Mouse (Mus musculus): Measurements from ENCODE around the gene Ubl4b. TPM values are rescaled to one million over a fixed set of nuclear protein-coding genes. Genes with fewer than 3 reads are reported as not detected.
A peak's percentile ranks its signal among the peaks of the same experiment; 100 is the strongest.

Ubl4b gene
- polyA plus RNA-seq, 1 experiment: not detected

DNA sequence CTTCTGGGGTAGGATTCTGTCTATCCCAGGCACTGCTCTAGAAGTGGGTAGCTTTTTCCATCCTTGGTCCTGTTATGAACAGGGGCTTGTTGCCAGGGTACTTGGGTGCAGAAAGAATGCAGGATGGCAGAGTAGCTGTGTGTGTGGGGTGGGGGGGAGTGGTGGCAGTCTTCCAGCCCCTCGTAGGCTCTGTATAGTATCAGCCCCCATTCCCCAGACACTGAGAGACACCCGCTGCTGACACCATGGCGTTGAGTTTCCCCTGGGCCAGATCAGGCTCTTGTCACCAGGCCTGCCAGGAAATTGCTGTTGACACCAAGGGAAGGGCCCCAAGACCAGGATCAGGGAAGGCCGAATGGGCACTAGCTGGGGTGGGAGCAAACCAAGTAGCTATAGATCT lies 13.8 kb upstream of the Ubl4b start:
- 61% methylated on average over 4 of the region's 4 CpGs for WGBS
- TF ChIP-seq POLR2A (IDR thresholded peaks at IDR 0.05; ENCODE audit: low read depth, low read length) (no peak), CTCF (IDR thresholded peaks at IDR 0.05; ENCODE audit: extremely low read depth, insufficient read length, insufficient replicate concordance, low read depth, low read length) (no peak)
- Histone ChIP-seq H3K27ac (ENCODE audit: insufficient read depth, low read depth, low read length) (no peak overlapping the region), H3K27me3 (ENCODE audit: control insufficient read depth, insufficient read depth, low read length) (no peaks in the 10 kb centered on the region; the same call in 1 of the 2 replicates), H3K36me3 (ENCODE audit: control insufficient read depth, insufficient read depth, low read length) (no peaks in the 10 kb centered on the region), H3K4me1 (ENCODE audit: control insufficient read depth, insufficient read depth, insufficient read length, low read length) (peaks cover 5% of the 10 kb centered on the region; the same call in 1 of the 2 replicates), H3K4me3 (ENCODE audit: low read depth, low read length) (no peak overlapping the region)

DNA sequence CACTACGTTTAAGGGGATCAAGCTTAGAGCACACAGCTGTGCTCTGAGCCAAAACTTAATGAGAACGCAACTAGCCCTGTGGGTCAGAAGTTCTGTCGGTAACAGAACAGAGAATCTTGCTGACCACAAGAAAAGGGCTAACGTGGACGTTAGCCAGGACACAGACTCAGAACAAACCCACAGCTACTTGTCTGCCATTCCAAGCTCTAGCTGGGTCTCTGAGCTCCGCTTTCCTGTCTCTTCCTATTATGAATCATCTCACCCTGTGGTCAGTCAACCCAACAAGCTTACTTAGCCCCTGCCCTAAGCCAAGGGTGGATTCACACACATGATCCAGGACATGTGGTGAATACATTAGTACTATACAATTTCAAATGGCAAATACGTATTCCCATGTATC lies 12.9 kb upstream of the Ubl4b start:
- Histone ChIP-seq H3K36me3 (ENCODE audit: control insufficient read depth, insufficient read depth, low read length) (no peaks in the 10 kb centered on the region), H3K4me1 (ENCODE audit: control insufficient read depth, insufficient read depth, insufficient read length, low read length) (peaks cover 5% of the 10 kb centered on the region; the same call in 1 of the 2 replicates), H3K27me3 (ENCODE audit: control insufficient read depth, insufficient read depth, low read length) (no peaks in the 10 kb centered on the region; the same call in 1 of the 2 replicates), H3K27ac (ENCODE audit: insufficient read depth, low read depth, low read length) (no peak overlapping the region), H3K4me3 (ENCODE audit: low read depth, low read length) (no peak overlapping the region)
- no peak for TF ChIP-seq CTCF (IDR thresholded peaks at IDR 0.05; ENCODE audit: extremely low read depth, insufficient read length, insufficient replicate concordance, low read depth, low read length)
- no peak for TF ChIP-seq POLR2A (IDR thresholded peaks at IDR 0.05; ENCODE audit: low read depth, low read length)
- WGBS: 76% methylated on average over 7 of the region's 7 CpGs

DNA sequence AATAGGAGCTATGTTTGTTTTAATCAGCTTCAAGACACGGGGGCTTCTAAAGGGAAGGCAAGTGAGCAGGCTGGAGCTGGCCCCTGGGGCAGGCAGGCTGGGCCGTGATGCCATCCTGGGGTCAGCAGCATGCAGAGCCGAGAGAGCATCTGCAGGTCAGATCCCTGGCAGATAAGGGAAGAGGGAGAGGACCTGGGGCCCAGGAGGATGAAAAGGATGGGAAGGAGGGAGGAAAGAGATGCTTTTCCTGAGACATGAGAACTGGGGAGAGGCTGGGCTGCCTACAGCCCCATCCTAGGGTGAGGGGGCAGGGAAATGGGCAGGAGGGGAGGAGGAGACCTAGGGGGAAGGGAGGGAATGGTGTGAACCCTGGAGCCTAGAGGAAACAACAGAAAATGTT lies 10.5 kb upstream of the Ubl4b start:
- Histone ChIP-seq H3K4me3 (ENCODE audit: low read depth, low read length) (no peak overlapping the region), H3K27me3 (ENCODE audit: control insufficient read depth, insufficient read depth, low read length) (no peaks in the 10 kb centered on the region; the same call in 1 of the 2 replicates), H3K36me3 (ENCODE audit: control insufficient read depth, insufficient read depth, low read length) (no peaks in the 10 kb centered on the region), H3K4me1 (ENCODE audit: control insufficient read depth, insufficient read depth, insufficient read length, low read length) (peaks cover 3% of the 10 kb centered on the region; the same call in 1 of the 2 replicates), H3K27ac (ENCODE audit: insufficient read depth, low read depth, low read length) (no peak overlapping the region)
- WGBS: 29% methylated on average over 3 of the region's 3 CpGs
- no peak for TF ChIP-seq CTCF (IDR thresholded peaks at IDR 0.05; ENCODE audit: extremely low read depth, insufficient read length, insufficient replicate concordance, low read depth, low read length)
- TF ChIP-seq POLR2A (IDR thresholded peaks at IDR 0.05; ENCODE audit: low read depth, low read length): no peak

GRCm38 (mm10) chr3:107563880-107564279 lies 9.0 kb upstream of the Ubl4b start:
- TF ChIP-seq CTCF (IDR thresholded peaks at IDR 0.05; ENCODE audit: extremely low read depth, insufficient read length, insufficient replicate concordance, low read depth, low read length): no peak
- TF ChIP-seq POLR2A (IDR thresholded peaks at IDR 0.05; ENCODE audit: low read depth, low read length): no peak
- WGBS: 61% methylated on average over 4 of the region's 4 CpGs
- Histone ChIP-seq H3K4me1 (ENCODE audit: control insufficient read depth, insufficient read depth, insufficient read length, low read length) (no peaks in the 10 kb centered on the region), H3K27ac (ENCODE audit: insufficient read depth, low read depth, low read length) (no peak overlapping the region), H3K27me3 (ENCODE audit: control insufficient read depth, insufficient read depth, low read length) (no peaks in the 10 kb centered on the region; the same call in 1 of the 2 replicates), H3K4me3 (ENCODE audit: low read depth, low read length) (no peak overlapping the region), H3K36me3 (ENCODE audit: control insufficient read depth, insufficient read depth, low read length) (no peaks in the 10 kb centered on the region)

- Histone ChIP-seq H3K27ac (ENCODE audit: insufficient read depth, low read depth, low read length) (no peak overlapping the region), H3K4me3 (ENCODE audit: low read depth, low read length) (no peak overlapping the region), H3K27me3 (ENCODE audit: control insufficient read depth, insufficient read depth, low read length) (no peaks in the 10 kb centered on the region; the same call in 1 of the 2 replicates), H3K36me3 (ENCODE audit: control insufficient read depth, insufficient read depth, low read length) (no peaks in the 10 kb centered on the region), H3K4me1 (ENCODE audit: control insufficient read depth, insufficient read depth, insufficient read length, low read length) (no peaks in the 10 kb centered on the region)
- TF ChIP-seq POLR2A (IDR thresholded peaks at IDR 0.05; ENCODE audit: low read depth, low read length): no peak
- no peak for TF ChIP-seq CTCF (IDR thresholded peaks at IDR 0.05; ENCODE audit: extremely low read depth, insufficient read length, insufficient replicate concordance, low read depth, low read length)
- WGBS: 80% methylated on average over 4 of the region's 4 CpGs
Measured at GRCm38 (mm10) chr3:107562591-107562990, 7.7 kb upstream of the Ubl4b start.

GRCm38 (mm10) chr3:107562104-107562503 lies 7.2 kb upstream of the Ubl4b start:
- WGBS: 79% methylated on average over 2 of the region's 2 CpGs
- no peak for TF ChIP-seq CTCF (IDR thresholded peaks at IDR 0.05; ENCODE audit: extremely low read depth, insufficient read length, insufficient replicate concordance, low read depth, low read length)
- TF ChIP-seq POLR2A (IDR thresholded peaks at IDR 0.05; ENCODE audit: low read depth, low read length): no peak
- Histone ChIP-seq H3K27me3 (ENCODE audit: control insufficient read depth, insufficient read depth, low read length) (no peaks in the 10 kb centered on the region; the same call in 1 of the 2 replicates), H3K4me1 (ENCODE audit: control insufficient read depth, insufficient read depth, insufficient read length, low read length) (no peaks in the 10 kb centered on the region), H3K27ac (ENCODE audit: insufficient read depth, low read depth, low read length) (no peak overlapping the region), H3K36me3 (ENCODE audit: control insufficient read depth, insufficient read depth, low read length) (no peaks in the 10 kb centered on the region), H3K4me3 (ENCODE audit: low read depth, low read length) (no peak overlapping the region)

GRCm38 (mm10) chr3:107559183-107559582 lies 4.3 kb upstream of the Ubl4b start:
- Histone ChIP-seq H3K27me3 (ENCODE audit: control insufficient read depth, insufficient read depth, low read length) (no peaks in the 10 kb centered on the region), H3K4me3 (ENCODE audit: low read depth, low read length) (no peak overlapping the region), H3K27ac (ENCODE audit: insufficient read depth, low read depth, low read length) (no peak overlapping the region), H3K4me1 (ENCODE audit: control insufficient read depth, insufficient read depth, insufficient read length, low read length) (no peaks in the 10 kb centered on the region), H3K36me3 (ENCODE audit: control insufficient read depth, insufficient read depth, low read length) (no peaks in the 10 kb centered on the region)
- peak; percentile 83; the same call in 1 of the 2 replicates for TF ChIP-seq CTCF (IDR thresholded peaks at IDR 0.05; ENCODE audit: extremely low read depth, insufficient read length, insufficient replicate concordance, low read depth, low read length)
- TF ChIP-seq POLR2A (IDR thresholded peaks at IDR 0.05; ENCODE audit: low read depth, low read length): no peak
- 7% methylated on average over 3 of the region's 3 CpGs for WGBS
